Mouse (Mus musculus) lung, postnatal 36 days (tissue): ENCODE measurements at regions not wholly inside any gene's neighbourhood (a gene's known extent, or its start where the extent isn't known, plus 50 kb on each side); places are given as distances from the start of the nearest gene placed in this dataset.

Experiments
- DNase-seq: peaks from one replicate; pipeline ENCODE4 v3.0.0; 2022; ENCODE audit warnings: mixed read lengths

DNA sequence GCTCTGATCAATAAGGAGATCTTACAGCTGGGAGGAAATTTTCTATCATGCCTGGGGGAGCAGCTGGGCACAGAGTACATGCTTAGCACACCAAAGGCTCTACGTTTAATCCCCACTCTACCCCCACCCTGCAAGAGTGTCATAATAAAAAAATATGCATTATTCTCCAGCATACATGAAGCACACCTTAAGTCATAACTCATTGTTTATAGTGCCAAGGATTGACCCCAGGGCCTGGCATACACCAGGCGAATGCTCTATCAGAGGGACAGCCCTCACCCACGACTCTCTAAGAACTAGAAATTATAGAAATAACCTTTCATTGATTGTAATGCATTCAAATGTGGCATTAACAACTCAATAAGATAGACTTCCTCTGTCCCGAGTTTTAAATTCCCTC is 59.4 kb upstream of the Ppp2r5c start:
- DNase-seq = no peak

DNA sequence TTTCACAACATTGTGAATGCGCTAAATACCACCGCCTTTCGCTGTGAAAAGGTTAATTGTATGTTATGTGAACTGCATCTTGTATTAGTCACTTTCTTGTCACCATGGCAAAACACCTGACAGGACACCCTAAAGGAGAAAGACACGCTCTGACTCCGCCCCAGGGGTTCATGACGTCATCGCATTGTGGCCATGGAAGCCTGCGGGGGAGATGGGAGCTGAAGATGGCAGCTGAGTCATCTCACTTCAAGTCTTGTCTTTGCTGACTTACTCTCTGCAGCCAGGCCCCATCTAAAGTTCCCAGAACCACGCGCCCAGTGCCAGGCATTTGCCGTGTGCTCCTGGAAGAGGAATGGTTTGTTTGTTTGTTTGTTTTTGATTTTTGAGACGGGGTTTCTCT is 57.5 kb upstream of the Ppp2r5c start:
- DNase-seq = no peak

DNA sequence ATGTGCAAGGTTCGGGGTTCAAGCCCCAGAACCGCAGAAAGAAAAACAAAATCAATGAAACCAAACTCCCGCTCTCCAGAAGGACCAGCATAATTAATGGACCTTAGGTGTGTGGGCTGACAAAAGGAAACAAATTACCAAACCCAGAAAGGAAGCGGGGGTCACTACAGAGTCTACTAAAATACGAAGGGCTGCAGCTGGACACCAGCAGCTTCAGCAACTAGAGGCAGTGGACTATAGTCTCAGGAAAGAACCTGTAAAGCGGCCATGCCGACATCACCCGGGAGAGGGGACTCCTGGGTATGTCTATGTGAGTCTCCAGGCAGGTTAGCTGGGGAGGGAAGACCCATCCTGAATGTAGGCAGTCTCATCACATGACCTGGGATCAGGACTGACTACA is 55.5 kb upstream of the Ppp2r5c start:
- no peak for DNase-seq

DNA sequence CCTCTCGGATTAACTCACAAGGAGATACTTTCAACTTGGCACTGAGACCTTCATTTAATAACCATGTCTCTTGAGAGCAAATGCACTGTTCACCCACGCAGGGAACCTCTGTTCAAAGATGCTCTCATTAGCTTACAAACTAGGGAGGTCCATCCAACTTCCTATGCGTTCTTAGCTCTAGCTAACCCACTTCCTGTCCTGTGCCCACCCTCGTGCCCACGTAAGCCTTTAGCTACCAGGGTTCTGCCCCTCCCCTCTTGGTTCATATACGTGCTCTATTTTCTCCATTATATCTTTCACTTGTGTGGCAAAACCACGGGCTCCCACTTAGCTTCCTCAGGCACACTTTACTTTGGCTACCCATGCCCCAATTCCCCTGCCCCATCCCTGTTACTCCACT is 53.4 kb upstream of the Ppp2r5c start:
- no peak for DNase-seq
